Mouse (Mus musculus): Measurements from ENCODE around the gene Gpd1. TPM values are rescaled to one million over a fixed set of nuclear protein-coding genes. Genes with fewer than 3 reads are reported as not detected.
A peak's percentile ranks its signal among the peaks of the same experiment; 100 is the strongest.
"Not testable (repeated sequence)": the region's sequence is repeated elsewhere in the genome, so short reads cannot be mapped to it uniquely, and the experiment has no call there.

Gpd1 gene
- polyA plus RNA-seq, 1 experiment from 2014 or later, result 0.55 TPM

GRCm38 (mm10) chr15:99682880-99683279 lies 34.4 kb upstream of the Gpd1 start:
- no peaks in the 10 kb centered on the region for H3K9me3 ChIP-seq
- no peak overlapping the region for H3K4me2 ChIP-seq (replicated peaks)
- H3K9ac ChIP-seq, result no peak overlapping the region
- H3K36me3 ChIP-seq, result no peaks in the 10 kb centered on the region
- no peaks in the 10 kb centered on the region for H3K27me3 ChIP-seq
- H3K27ac ChIP-seq, result no peak overlapping the region
- ATAC-seq (ENCODE audit: low FRiP score, low read depth), result no peak
- no peak overlapping the region for H3K4me3 ChIP-seq
- 91% methylated on average over 7 of the region's 7 CpGs for WGBS
- H3K4me1 ChIP-seq, result 0 out of 2 replicates have a peak, but pooled peaks cover 5% of the 10 kb centered on the region

GRCm38 (mm10) chr15:99684156-99684555 lies 33.2 kb upstream of the Gpd1 start:
- H3K27ac ChIP-seq, result no peak overlapping the region
- 90% methylated on average over 5 of the region's 5 CpGs for WGBS
- 0 out of 2 replicates have a peak, but pooled peaks cover under 1% of the 10 kb centered on the region for H3K27me3 ChIP-seq
- no peak overlapping the region for H3K9ac ChIP-seq
- ATAC-seq (ENCODE audit: low FRiP score, low read depth), result no peak
- no peaks in the 10 kb centered on the region for H3K36me3 ChIP-seq
- H3K9me3 ChIP-seq, result no peaks in the 10 kb centered on the region
- H3K4me1 ChIP-seq, result no peaks in the 10 kb centered on the region
- H3K4me2 ChIP-seq (replicated peaks), result no peak overlapping the region
- H3K4me3 ChIP-seq, result no peak overlapping the region

GRCm38 (mm10) chr15:99688712-99689111 lies 28.6 kb upstream of the Gpd1 start:
- Histone ChIP-seq H3K4me1 (no peaks in the 10 kb centered on the region), H3K36me3 (no peaks in the 10 kb centered on the region), H3K27me3 (peaks cover 25% of the 10 kb centered on the region), H3K4me3 (no peak overlapping the region), H3K4me2 (replicated peaks) (no peak overlapping the region), H3K9ac (no peak overlapping the region), H3K9me3 (no peaks in the 10 kb centered on the region), H3K27ac (no peak overlapping the region)
- 6% methylated on average over 4 of the region's 4 CpGs for WGBS
- no peak for ATAC-seq (ENCODE audit: low FRiP score, low read depth)

DNA sequence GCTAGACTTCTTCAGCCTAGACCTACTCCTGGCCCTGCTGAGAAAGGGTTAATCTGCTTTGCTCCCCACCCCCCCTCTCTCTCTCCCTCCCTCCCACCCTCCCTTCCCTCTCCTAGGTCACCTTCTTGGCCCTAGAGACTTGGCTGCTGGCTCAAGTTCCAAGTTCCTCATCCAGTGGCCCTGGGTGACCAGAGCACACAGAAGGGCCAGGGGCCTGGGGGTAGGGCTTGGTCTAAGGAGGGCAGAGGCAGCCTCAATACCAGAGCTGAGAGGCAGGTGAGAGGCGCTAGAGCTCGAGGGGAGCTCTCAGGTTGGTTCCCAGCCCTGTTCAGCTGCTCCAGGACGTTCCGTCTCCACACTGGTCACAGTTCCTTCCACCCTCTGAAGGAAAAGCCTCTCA lies 26.4 kb upstream of the Gpd1 start:
- no peaks in the 10 kb centered on the region for H3K9me3 ChIP-seq
- no peak overlapping the region for H3K9ac ChIP-seq
- peaks cover 29% of the 10 kb centered on the region for H3K27me3 ChIP-seq
- no peak for ATAC-seq (ENCODE audit: low FRiP score, low read depth)
- H3K4me3 ChIP-seq, result no peak overlapping the region
- H3K27ac ChIP-seq, result no peak overlapping the region
- no peak overlapping the region for H3K4me2 ChIP-seq (replicated peaks)
- H3K36me3 ChIP-seq, result no peaks in the 10 kb centered on the region
- no peaks in the 10 kb centered on the region for H3K4me1 ChIP-seq
- 16% methylated on average over 4 of the region's 4 CpGs for WGBS

GRCm38 (mm10) chr15:99691976-99692375 lies 25.3 kb upstream of the Gpd1 start:
- no peaks in the 10 kb centered on the region for H3K36me3 ChIP-seq
- WGBS, result 42% methylated on average over 9 of the region's 9 CpGs
- no peak overlapping the region for H3K27ac ChIP-seq
- no peaks in the 10 kb centered on the region for H3K9me3 ChIP-seq
- H3K4me2 ChIP-seq (replicated peaks), result no peak overlapping the region
- no peaks in the 10 kb centered on the region for H3K4me1 ChIP-seq
- no peak overlapping the region for H3K9ac ChIP-seq
- H3K27me3 ChIP-seq, result peaks cover 37% of the 10 kb centered on the region
- no peak overlapping the region for H3K4me3 ChIP-seq
- ATAC-seq (ENCODE audit: low FRiP score, low read depth), result no peak

DNA sequence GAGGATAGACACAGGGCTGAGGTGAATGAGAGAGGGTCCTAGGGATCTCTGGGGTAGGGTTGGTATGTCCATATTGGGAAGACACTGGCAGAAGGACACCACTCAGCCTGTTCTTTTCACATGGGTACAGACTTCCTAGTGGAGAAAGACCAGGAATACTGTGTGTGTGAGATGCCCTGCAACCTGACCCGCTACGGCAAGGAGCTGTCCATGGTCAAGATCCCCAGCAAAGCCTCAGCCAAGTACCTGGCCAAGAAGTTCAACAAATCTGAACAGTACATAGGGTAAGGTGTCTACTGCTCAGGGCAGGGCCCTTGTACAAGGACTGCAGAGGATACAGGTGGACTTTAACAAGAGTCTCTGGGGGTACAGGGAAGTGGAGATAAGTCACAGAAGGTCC lies 20.0 kb upstream of the Gpd1 start:
- no peak overlapping the region for H3K27ac ChIP-seq

DNA sequence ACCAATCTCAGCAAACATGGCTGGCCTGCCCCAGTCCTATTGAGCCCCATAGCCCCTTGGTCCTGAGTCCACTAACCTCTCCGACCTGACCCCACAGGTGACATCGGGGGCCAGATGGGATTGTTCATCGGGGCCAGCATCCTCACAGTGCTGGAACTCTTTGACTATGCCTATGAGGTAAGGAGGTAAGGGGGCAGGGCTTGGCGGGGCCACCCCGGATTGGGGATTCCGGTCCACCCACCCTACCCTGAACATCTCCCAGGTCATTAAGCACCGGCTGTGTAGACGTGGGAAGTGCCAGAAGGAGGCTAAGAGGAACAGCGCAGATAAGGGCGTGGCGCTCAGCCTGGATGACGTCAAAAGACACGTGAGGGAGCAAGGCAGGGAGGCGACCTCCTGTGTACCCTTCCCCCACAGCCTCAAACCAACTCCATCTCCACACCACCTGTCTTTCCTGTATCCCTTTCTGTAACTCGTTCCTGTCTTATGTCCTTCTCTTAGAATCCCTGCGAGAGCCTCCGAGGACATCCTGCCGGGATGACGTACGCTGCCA lies 18.7 kb upstream of the Gpd1 start:
- Histone ChIP-seq H3K4me1 (peaks cover 16% of the 10 kb centered on the region), H3K4me2 (replicated peaks) (0 out of 2 replicates have a peak overlapping the region, but pooled peaks have one; percentile 7), H3K9me3 (no peaks in the 10 kb centered on the region), H3K27ac (no peak overlapping the region), H3K27me3 (peaks cover 29% of the 10 kb centered on the region), H3K36me3 (peaks cover 3% of the 10 kb centered on the region), H3K4me3 (no peak overlapping the region), H3K9ac (no peak overlapping the region; the same call in 1 of the 2 replicates)
- 36% methylated on average over 20 of the region's 20 CpGs for WGBS
- ATAC-seq (ENCODE audit: low FRiP score, low read depth), result no peak

More for the DNA sequence above, 20.0 kb upstream of the Gpd1 start:
- 12% methylated on average over 2 of the region's 2 CpGs for WGBS
- Histone ChIP-seq H3K27me3 (peaks cover 34% of the 10 kb centered on the region), H3K4me3 (no peak overlapping the region), H3K4me2 (replicated peaks) (no peak overlapping the region), H3K9me3 (no peaks in the 10 kb centered on the region), H3K36me3 (no peaks in the 10 kb centered on the region), H3K4me1 (peaks cover 6% of the 10 kb centered on the region), H3K9ac (no peak overlapping the region)
- ATAC-seq (ENCODE audit: low FRiP score, low read depth), result no peak

GRCm38 (mm10) chr15:99699715-99700114 lies 17.6 kb upstream of the Gpd1 start:
- Histone ChIP-seq H3K9ac (no peak overlapping the region), H3K4me2 (replicated peaks) (no peak overlapping the region), H3K4me1 (peaks cover 27% of the 10 kb centered on the region), H3K9me3 (no peaks in the 10 kb centered on the region), H3K36me3 (peaks cover 14% of the 10 kb centered on the region), H3K4me3 (no peak overlapping the region), H3K27ac (no peak overlapping the region), H3K27me3 (peaks cover 29% of the 10 kb centered on the region)
- 82% methylated on average over 10 of the region's 10 CpGs for WGBS
- no peak for ATAC-seq (ENCODE audit: low FRiP score, low read depth)

DNA sequence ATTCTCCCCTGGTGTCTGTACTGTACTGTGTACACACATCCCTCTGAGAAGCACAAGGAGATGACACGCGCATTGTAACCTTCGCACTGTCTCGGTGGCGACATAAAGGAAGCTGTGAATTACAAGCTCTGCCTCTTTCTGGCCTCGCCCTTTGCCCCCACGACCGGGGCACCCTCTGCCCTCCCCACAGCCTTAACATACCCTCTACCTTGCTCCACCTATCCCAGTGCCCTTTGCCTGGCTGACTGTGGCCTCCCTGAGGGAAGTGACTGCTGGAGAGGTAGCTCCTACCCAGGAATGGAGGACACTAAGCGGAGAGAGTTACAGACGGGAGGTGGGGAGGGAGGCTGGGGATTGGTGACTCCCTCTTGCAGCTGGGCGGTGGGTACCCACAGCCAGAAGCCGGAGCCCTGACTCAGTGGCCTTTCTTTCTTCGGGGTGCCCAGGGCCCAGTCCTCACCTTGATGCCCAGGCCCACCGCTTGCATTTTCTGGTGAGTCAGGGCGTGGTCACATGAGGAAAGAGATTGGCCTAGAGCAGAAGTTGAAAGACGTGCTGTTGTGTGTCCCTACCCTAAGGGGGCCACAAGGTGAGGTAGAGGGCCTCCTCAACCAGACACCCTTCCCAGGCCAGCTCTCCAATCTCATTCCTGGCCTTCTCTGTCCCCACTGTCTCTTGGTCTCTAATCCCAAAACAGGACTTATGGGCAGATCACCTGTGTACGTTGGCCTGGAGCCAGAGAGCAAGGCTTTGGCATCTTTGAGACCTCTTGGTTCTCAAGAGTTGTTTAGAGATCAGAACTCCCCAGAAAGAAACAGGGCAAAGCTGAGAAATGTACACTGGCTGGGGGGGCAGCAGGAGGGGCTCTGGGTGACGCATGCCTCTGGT lies 16.9 kb upstream of the Gpd1 start:
- Histone ChIP-seq H3K27me3 (peaks cover 27% of the 10 kb centered on the region), H3K9ac (no peak overlapping the region), H3K9me3 (no peaks in the 10 kb centered on the region), H3K36me3 (peaks cover 19% of the 10 kb centered on the region), H3K4me3 (no peak overlapping the region), H3K27ac (no peak overlapping the region), H3K4me1 (peaks cover 29% of the 10 kb centered on the region), H3K4me2 (replicated peaks) (no peak overlapping the region)
- ATAC-seq (ENCODE audit: low FRiP score, low read depth), result no peak
- WGBS, result 86% methylated on average over 18 of the region's 18 CpGs

DNA sequence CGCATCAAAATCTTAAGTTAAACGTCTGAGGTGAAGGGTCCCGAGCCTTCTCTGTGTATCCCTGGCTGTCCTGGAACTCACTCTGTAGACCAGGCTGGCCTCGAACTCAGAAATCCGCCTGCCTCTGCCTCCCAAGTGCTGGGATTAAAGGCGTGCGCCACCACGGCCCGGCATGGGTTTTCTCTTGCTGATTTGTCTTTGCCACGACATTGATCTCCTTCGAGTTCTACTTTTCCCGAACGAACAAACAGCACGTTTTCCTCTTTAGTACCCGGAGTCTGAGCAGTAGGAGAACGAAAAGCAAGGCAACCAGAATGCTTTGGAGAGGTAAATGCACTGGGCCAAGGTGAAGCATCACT lies 15.7 kb upstream of the Gpd1 start:
- ATAC-seq (ENCODE audit: low FRiP score, low read depth); H3K9me3 ChIP-seq: not testable (repeated sequence)
- Histone ChIP-seq H3K36me3 (peaks cover 28% of the 10 kb centered on the region), H3K27ac (0 out of 2 replicates have a peak overlapping the region, but pooled peaks have one; percentile 95), H3K27me3 (peaks cover 21% of the 10 kb centered on the region), H3K4me1 (peaks cover 29% of the 10 kb centered on the region), H3K9ac (peak overlapping the region; percentile 96), H3K4me3 (peak overlapping the region; percentile 81), H3K4me2 (replicated peaks) (peak overlapping the region; percentile 82)
- WGBS, result 47% methylated on average over 16 of the region's 16 CpGs

DNA sequence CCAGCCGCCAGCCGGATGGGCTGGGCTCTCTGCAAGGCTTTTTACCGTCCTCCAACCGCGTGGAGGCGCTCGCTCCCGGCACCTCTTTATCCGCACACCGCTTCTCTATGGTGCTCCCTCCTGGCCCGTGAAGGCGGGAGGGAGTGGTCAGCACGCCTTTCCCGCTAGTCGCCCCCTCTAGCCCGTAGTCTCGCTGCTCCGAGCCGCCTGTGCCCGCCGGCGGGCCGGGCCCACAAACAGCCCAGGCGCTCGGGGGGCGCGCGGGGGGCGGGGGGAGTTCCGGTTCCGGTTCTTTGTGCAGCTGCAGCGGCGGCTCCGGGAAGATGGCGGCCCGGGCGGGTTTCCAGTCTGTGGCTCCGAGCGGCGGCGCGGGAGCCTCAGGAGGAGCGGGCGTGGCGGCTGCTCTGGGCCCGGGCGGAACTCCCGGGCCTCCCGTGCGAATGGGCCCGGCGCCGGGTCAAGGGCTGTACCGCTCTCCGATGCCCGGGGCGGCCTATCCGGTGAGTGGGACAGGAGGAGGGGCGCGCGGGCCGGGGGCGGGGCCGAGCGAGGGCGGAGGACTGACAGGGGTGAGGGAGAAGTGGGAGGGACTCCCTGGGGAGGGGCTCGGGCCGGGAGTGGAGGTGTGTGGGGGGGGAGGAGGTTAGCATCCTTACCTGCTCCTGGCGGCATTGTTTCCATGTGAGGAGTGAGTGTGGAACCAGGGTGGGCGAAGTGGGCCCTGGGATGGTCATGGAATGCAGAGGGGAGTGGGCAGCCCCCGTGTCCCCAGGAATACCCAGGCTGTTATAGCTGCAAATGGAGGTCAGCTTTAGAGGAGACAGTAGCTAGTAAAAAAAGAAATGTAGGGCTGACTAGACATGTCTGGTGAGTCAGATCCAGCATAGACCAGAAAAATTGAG lies 15.1 kb upstream of the Gpd1 start, which contains the start of gene Smarcd1:
Gene Smarcd1 (plus strand): TSS at position 131 of the 902 bp plus-strand sequence.
- Histone ChIP-seq H3K4me1 (peaks cover 29% of the 10 kb centered on the region), H3K9ac (peak within 1 kb of the TSS; percentile 96), H3K36me3 (peaks cover 34% of the 10 kb centered on the region), H3K27me3 (peaks cover 14% of the 10 kb centered on the region), H3K27ac (peak within 1 kb of the TSS; percentile 95), H3K4me2 (replicated peaks) (peak within 1 kb of the TSS; percentile 82), H3K9me3 (no peaks in the 10 kb centered on the region), H3K4me3 (peak within 1 kb of the TSS; percentile 81)
- ATAC-seq (ENCODE audit: low FRiP score, low read depth), result peak; percentile 95
- WGBS, result under 1% methylated on average over 70 of the region's 71 CpGs
